Mouse (Mus musculus) heart, adult 2 months (tissue): ENCODE data around the gene Gm49340.

Experiments used
- CTCF ChIP-seq: fragments of 200-600 bp; IDR thresholded peaks from 2 replicates; pipeline ENCODE4 v1.8.1; 2022; ENCODE audit warnings: antibody characterized with exemption, mild to moderate bottlenecking, moderate library complexity
- POLR2A ChIP-seq: fragments of 200-500 bp; IDR thresholded peaks from 2 replicates; pipeline ENCODE4 v1.6.1; 2011; ENCODE audit warnings: mild to moderate bottlenecking, low read depth, low read length, control low read depth; ENCODE audit not compliant: insufficient read depth

GRCm38 (mm10) chr11:73336919-73337318, 7.4 kb downstream of the Gm49340 start:
- TF ChIP-seq POLR2A (no peak), CTCF (no peak)
